Mouse (Mus musculus) spleen, adult 2 months (tissue): ENCODE results near the gene Tcf7l2.

ENCODE experiments used
- CTCF ChIP-seq: fragments of 200-500 bp; IDR thresholded peaks from 2 replicates; pipeline ENCODE4 v1.5.1; 2011; ENCODE audit warnings: mild to moderate bottlenecking, inconsistent platforms; ENCODE audit not compliant: insufficient read depth, insufficient read length, insufficient replicate concordance; ENCODE audit errors: extremely low read depth
- POLR2A ChIP-seq: fragments of 200-500 bp; IDR thresholded peaks from 2 replicates; pipeline ENCODE4 v1.6.1; 2011; ENCODE audit warnings: low read depth, low read length, inconsistent platforms

- no peak for TF ChIP-seq CTCF
- TF ChIP-seq POLR2A, result no peak
Measured at GRCm38 (mm10) chr19:55739713-55740112, 1.9 kb upstream of the Tcf7l2 start.
